Mouse (Mus musculus) ES-Bruce4 (cell line): ENCODE results near the gene Vwa7.

Experiments
- CTCF ChIP-seq: IDR thresholded peaks from one replicate; pipeline ENCODE4 v1.8.1; 2011; ENCODE audit warnings: low read depth, low read length
- EP300 ChIP-seq: IDR thresholded peaks from 2 replicates; pipeline ENCODE4 v1.6.1; 2011; ENCODE audit warnings: low read depth, low read length; ENCODE audit not compliant: insufficient read depth
- POLR2A ChIP-seq: IDR thresholded peaks from one replicate; pipeline ENCODE4 v1.8.1; 2011; ENCODE audit warnings: low read length; ENCODE audit not compliant: insufficient read depth

- TF ChIP-seq CTCF: no peak
- no peak for TF ChIP-seq POLR2A
- TF ChIP-seq EP300: no peak
These were observed 4.9 kb upstream of the Vwa7 start for GRCm38 (mm10) chr17:35011440-35011839.
